12 mouse cellular contexts compared by ENCODE assay signal in the genomic region with DNA sequence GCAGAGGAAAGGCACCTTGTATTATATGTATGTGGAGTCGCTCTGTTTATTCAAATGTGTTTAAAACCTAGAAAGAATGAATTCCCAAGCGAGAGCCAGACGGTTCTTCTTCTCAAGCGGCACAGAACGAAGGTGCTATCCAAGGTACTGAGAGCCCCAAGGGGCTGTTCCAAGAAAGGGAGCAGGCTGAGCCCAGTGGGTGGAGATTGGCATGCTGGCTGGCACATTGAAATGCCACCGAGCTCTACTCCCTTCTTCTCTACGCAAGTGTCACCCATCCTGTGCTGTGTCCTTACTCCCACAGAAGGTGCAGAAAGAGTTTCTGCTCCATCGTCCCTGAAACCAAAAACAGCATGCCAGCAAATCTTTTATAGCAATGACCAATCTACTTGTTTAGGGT.
DNase-seq lines count a peak whose midpoint lies in the region; TF ChIP-seq lines count a peak whose summit lies in the region.
"Had no signal": no experiment of that assay in that cellular context is flagged by ENCODE, and none has a peak within 500 bp of the region (broad histone marks: within the 10 kb centered on the region; RNA-seq: fewer than 3 reads in every experiment).

No protein-coding gene starts in this region.

- DNase-seq in layer of hippocampus, adult 8-10 months (ENCODE audit: low spot score in 2 of 2): peak; percentile 32 to 46
- DNase-seq in layer of hippocampus, postnatal 25 days (ENCODE audit: extremely low spot score in 1 of 2, low spot score in 1 of 2): no peak
- DNase-seq in ZHBTc4 (ENCODE audit: low read depth, low spot score) (peak; percentile 45), liver (no peak)
- DNase-seq in c-Kit-positive CD71-positive TER-119-negative erythroid progenitor cells, embryonic 14.5 days (ENCODE audit: low read depth): peak; percentile 1
- DNase-seq in B cell, adult 2 months: no peak
- DNase-seq: cerebellum, adult 9-11 months; gastrocnemius, adult 2 months; heart, postnatal 36 days; thymus, postnatal 25 days had no signal

- H3K36me3 ChIP-seq in myocyte (ENCODE audit: control insufficient read depth, insufficient read depth): no peaks in the 10 kb centered on the region

- no peaks in the 10 kb centered on the region for H3K79me2 ChIP-seq in myocyte (ENCODE audit: control insufficient read depth, insufficient read depth)

- TF ChIP-seq POLR2A in myocyte (IDR thresholded peaks at IDR 0.05; ENCODE audit: insufficient read length, low read depth): no peak

- H3K4me3 ChIP-seq in myocyte: no peak overlapping the region
- H3K4me3 ChIP-seq: gastrocnemius, adult 2 months; megakaryocyte, embryonic 14.5 days had no signal

- H3ac ChIP-seq in myocyte (ENCODE audit: control insufficient read depth, insufficient read length): no peak overlapping the region

- no peaks in the 10 kb centered on the region for H3K27me3 ChIP-seq in myocyte (ENCODE audit: control insufficient read depth, insufficient read depth, insufficient read length)

- H3K4me2 ChIP-seq in myocyte (ENCODE audit: low read depth): no peak overlapping the region

TF ChIP-seq in myocyte, 11 proteins besides CTCF, POLR2A, EP300 and RAD21:
- TF ChIP-seq REST (IDR thresholded peaks at IDR 0.05; ENCODE audit: insufficient read depth, insufficient read length) (peak; percentile 69), SRF (IDR thresholded peaks at IDR 0.05; ENCODE audit: control insufficient read depth, insufficient read length, low read depth) (no peak)

Comparison
In these comparisons a context has a peak if more than half of its experiments do, and no peak if none do; other contexts are left out.
1. DNase-seq: peak in layer of hippocampus, adult 8-10 months (2 of 2), ZHBTc4 (single experiment) and c-Kit-positive CD71-positive TER-119-negative erythroid progenitor cells, embryonic 14.5 days (single experiment); none in layer of hippocampus, postnatal 25 days (0 of 2), liver (single experiment) and B cell, adult 2 months (0 of 2).